Mouse (Mus musculus) megakaryocyte, embryonic 14.5 days (primary cell): ENCODE results near the gene Akap13.

Experiments
- FLI1 ChIP-seq: IDR thresholded peaks from 2 replicates; pipeline ENCODE4 v1.6.1; 2012; ENCODE audit warnings: low read length, inconsistent platforms, mixed read lengths
- GATA1 ChIP-seq: IDR thresholded peaks from 3 replicates; pipeline ENCODE4 v1.6.1; 2012; ENCODE audit warnings: mixed read lengths, low read length, inconsistent platforms, borderline replicate concordance

DNA sequence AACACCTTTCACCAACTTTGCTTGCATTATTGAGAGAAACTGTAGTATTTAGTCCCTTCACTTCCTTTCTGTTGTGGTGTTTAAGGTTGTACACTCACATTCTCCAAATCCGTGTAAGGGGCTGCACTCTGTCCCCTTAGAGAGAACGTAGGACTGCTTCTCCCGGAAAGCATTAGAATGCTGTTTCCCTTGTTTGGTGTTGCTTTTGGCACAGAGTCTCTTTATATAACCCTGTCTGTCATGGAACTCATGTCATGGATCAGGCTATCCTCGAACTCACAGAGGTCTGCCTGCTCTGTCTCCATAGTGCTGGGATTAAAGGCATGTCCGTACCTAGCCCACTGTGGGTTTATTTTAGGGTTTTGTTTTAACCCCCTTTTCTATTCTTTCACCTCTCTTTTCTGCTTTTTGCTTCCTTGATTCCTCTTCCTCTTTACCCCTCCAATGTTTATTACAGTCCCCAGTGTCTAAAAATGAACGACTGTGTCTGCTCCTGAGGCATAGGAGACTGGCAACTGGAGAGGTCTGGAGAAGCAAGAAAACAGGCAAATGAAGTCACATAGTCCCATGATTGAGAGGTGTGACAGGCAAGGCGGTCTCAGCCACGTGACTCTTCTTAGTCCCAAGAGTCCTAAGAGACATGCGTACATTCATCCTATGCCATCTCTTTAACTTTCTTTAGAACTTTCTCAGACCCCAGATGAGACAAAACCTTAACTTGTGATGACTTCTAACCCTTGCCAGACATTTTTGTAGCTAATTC, 186.3 kb downstream of the Akap13 start:
- TF ChIP-seq GATA1, result no peak
- no peak for TF ChIP-seq FLI1
